Mouse (Mus musculus): Measurements from ENCODE around the gene Mettl6.
"Not testable (repeated sequence)": the region's sequence is repeated elsewhere in the genome, so short reads cannot be mapped to it uniquely, and the experiment has no call there.

Mettl6 gene

DNA sequence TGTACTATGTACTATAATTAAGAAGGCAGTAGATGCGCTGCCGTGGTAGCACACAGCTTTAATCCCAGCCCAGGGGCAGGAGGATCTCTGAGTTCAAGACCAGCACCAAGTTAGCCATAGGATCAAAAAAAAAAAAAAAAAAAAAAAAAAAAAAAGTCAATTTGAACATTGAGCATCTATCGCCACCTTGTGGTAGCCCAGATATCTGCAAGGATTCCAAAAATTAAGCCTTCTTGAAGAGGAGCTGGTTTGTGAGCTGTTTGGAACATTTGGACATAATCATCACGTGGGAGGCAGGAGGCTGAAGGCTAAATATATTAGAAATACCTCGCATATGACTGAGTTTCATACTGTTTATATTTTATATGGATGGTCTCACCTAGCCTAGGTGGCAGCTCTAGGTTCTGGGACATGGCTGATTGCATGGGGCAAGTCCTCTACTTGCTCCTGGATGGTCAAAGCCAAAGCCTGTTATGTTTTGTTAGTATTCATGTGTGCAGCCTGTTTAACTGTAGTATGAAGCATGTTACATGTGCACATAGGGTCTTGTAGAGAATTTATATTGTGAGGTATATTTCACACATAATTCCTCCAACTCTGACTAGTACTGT, 22.3 kb downstream of the Mettl6 start:
- peak; percentile 54 for DNase-seq (ENCODE audit: low read depth, low spot score)

DNA sequence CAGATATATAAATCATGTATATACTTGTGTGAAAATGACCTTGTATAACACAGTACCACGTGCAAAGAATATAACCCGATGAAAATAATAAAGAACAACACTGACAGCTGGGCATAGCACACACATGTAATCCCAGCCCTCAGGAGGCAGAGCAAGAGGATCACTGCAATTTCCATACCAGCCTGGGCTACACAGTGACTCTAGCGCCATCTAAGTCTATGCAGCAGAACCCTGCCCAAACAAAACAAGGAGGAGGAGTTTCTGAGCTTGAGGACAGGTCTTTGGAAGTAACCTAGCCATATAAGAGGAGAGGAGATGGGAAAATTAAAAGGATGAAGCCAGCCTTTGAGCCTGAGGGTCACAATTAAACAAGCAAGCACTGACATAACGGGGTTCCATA, 25.1 kb downstream of the Mettl6 start:
- DNase-seq (ENCODE audit: low read depth, low spot score): no peak

GRCm38 (mm10) chr14:31464176-31464575, 30.7 kb downstream of the Mettl6 start:
- no peak for DNase-seq (ENCODE audit: low read depth, low spot score)

- no peak for DNase-seq (ENCODE audit: low read depth, low spot score)
Measured at GRCm38 (mm10) chr14:31462886-31463285, 32.0 kb downstream of the Mettl6 start.

- not testable (repeated sequence) for DNase-seq (ENCODE audit: low read depth, low spot score)
Measured at GRCm38 (mm10) chr14:31462226-31462625, 32.6 kb downstream of the Mettl6 start.

GRCm38 (mm10) chr14:31458006-31458405, 36.8 kb downstream of the Mettl6 start:
- DNase-seq (ENCODE audit: low read depth, low spot score): no peak

GRCm38 (mm10) chr14:31456064-31456721, 38.6 kb downstream of the Mettl6 start:
- no peak for DNase-seq (ENCODE audit: low read depth, low spot score)

GRCm38 (mm10) chr14:31454849-31455566, 39.8 kb downstream of the Mettl6 start:
- no peak for DNase-seq (ENCODE audit: low read depth, low spot score)

DNA sequence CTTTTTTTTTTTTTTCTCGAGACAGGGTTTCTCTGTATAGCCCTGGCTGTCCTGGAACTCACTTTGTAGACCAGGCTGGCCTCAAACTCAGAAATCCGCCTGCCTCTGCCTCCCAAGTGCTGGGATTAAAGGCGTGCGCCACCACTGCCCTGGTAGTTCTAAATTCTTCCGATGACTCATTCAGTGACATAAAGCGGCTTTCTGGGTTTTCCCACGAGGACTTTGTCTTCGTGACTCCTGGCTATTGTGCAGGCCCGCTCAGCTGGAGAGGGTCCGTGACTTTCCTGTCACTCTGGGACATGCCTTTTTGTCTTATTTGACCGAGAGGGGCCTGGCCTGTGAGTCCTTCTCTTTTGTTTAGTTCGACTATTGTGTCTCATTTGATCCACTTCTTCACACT, 40.9 kb downstream of the Mettl6 start:
- not testable (repeated sequence) for DNase-seq (ENCODE audit: low read depth, low spot score)

- DNase-seq (ENCODE audit: low read depth, low spot score): no peak
Measured at GRCm38 (mm10) chr14:31448994-31449393, 45.8 kb downstream of the Mettl6 start.

DNA sequence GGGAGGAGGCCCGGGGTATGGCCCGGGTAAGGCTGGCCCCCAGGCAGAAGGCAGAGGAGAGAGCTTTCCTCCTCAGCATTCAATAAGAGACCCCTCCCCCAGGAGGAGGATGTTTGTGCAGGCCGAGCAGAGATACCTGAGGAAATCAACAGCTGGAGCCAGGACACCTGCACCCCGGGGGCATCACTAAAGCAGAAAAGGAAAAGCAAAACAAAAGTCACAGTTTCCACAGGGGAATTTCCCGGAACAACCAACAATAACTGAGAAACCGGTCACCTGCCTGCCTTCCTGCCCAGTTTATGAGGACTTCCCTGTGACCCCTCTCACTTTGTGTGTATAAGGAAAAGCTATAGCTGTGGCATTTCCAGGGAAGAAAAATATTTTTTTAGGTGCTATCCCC, 51.2 kb downstream of the Mettl6 start:
- no peak for DNase-seq (ENCODE audit: low read depth, low spot score)

DNA sequence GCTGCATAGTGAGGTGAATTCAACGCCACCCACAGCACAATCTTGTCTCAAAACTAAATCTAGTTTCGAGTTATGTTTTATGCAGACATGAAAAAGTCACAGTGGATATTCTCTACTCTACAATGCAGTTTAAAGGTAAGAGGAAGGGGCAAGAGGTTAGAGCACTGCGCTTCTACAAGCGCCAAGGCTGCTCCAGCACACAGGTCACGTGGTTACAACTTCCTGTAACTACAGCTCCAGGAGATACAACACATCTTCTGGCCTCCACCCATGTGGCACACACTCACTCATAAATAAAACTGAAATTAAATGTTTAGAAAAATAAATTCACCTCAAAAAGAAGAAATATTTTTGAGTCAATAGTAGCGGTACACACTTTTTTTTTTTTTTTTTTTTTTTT, 54.1 kb downstream of the Mettl6 start:
- no peak for DNase-seq (ENCODE audit: low read depth, low spot score)

DNA sequence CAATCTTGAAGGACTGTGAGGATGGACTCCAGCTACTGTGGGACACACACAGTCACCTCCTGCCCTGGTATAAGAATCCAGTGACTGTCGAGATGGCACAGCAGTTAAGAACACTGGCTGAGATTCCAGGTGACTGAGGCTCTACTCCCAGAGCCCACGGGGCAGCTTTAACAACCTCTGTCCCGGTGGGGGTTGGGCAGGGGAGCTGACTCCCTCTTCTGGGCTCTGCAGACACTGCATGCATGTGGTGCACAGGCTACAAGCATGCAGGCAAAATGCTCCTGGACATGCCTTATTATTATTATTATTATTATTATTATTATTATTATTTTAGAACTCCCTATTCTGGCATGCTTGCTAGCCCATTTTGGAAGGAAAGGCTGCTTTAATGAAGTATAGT, 54.6 kb downstream of the Mettl6 start:
- no peak for DNase-seq (ENCODE audit: low read depth, low spot score)

- DNase-seq (ENCODE audit: low read depth, low spot score): no peak
Measured at GRCm38 (mm10) chr14:31439279-31439678, 55.6 kb downstream of the Mettl6 start.

DNA sequence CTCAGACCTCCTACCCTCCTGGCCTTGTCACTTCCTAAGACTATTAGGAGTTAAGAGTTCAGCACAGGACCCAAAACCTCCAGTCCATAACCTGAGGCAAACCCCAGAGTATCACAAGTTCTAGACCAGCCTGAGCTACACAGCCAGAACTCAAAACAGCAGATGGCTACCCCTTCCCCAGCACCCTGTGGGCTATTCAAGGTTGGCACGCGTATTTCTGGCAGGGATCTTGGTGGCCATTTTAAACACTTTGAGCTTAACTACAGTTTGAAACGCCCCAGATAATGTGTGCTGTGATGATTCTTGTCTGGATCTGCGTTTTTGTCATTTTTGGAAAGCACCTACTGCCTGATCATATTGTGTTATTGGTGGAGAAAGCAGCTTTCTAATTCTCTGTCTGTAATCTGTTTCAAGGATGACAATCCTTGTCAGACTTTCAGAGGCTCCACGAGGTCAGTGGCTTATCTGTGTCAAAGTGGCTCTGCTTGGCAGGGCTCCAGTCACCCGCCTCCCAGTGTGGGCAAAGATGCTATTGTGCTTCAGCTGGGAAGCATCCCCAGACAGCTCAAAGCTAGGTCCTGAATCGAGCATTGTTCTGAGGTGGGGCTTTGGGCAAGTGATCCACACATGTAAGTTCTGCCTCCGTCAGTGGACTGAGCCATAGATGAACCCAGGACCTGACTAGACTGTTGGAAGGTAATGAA, 56.9 kb downstream of the Mettl6 start:
- DNase-seq (ENCODE audit: low read depth, low spot score): no peak

DNA sequence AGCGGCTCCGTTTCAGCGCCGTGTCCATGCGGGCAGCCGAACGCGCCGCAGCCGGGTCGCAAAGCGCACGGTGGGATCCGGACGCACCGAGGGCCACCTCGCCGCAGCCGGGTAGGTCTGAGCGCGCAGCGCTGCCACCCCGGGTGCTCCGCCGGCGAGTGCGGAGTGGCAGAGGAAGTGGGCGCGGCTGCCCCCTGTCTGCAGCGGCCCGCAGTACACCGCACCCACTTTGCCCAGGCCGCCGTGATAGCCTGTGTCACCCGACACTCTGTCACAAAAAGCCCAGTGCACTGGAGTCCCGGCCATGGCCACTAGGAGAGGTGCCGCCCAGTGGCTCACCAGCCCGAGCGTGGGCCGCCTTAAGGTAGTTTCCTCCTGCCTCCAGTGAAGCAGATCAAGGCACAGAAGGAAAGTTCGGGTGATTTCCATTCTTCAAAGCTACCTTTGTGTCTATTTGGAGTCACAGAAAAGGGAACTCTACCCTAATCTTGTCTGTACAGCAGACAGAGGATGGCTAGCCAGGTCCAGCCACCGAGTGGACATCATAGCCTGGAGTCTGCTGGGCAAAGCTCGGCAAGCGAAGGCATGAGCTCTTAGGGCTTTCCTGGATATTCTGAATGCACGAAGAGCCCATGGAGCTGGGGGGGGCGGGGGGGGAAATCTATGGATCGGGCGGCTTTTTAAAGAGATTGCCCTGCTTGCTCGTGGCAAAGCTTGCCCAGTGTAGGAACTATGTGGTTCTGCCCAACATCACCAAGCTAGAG, 58.7 kb downstream of the Mettl6 start, which contains the start of gene Sh3bp5:
TSS of gene Sh3bp5 (minus strand) at position 149 of the 764 bp plus-strand sequence.
- DNase-seq (ENCODE audit: low read depth, low spot score): peak; percentile 81

DNA sequence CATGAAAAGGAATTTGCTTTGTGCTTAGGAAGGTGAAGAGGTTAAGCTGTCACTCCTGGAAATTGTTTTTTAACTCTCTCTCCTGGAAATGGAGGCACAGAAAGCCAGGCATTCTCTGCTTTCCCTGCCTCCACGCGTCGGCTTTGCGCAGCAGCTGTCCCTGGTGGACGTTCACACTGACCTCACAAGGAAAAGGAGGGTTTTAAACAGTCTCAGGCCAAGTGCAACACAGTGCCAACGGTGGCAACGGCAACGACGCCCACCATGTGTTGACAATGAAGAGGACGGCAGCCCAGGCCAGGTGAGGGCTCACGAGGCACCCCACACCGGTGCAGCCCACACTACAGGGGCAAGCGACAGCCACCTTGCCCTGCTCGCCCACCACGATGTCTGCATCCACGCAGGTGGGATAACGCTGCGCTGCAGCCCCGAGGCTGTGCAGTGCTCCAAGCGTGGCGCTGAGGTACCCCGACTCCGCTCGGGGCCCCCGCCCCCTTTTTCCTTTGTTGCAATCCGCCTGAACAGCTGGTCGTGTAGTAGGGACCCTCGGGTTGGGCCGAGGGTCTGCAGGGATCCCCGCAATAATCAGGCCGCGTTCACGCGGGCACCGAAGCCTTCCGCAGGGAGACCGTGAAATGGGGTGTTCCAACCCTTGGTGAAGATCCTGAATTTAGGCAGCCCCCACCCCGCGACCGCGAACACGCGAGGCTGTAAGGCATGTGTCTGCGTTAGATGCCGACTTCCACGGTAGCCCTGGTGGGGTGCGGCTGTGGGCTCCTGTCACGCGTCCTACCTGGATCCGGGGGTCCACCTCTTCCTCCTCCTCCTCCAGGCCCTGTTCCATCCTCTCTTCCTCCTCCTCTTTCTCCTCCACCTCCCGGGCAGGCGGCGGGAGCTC, 59.6 kb downstream of the Mettl6 start:
- peak; percentile 37 for DNase-seq (ENCODE audit: low read depth, low spot score)

- no peak for DNase-seq (ENCODE audit: low read depth, low spot score)
Measured at GRCm38 (mm10) chr14:31434426-31434825, 60.4 kb downstream of the Mettl6 start.

DNA sequence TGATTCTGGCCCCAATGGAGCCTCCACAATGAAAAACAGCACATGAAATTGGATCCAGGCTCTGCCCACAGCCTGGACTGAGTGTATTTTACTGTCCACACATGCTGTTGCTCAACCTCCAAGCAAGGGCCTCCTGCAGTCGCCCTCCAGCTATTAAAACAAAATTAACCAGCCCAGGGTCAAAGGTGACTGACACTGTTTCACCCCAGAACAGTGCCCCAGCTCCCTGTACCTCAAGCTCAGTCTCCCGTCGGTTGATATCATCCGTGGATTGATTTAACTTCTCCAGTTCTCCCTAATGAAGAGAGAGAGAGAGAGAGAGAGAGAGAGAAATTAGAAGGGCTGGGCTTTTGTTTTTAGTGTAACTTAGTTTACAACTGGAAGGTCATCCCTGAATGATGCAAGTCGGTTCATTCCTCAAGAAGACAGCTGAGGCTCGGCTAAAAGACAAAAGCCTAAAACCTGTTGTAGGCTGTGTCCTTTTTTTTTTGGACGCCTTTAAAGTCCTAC, 60.9 kb downstream of the Mettl6 start:
- DNase-seq (ENCODE audit: low read depth, low spot score): peak; percentile 48

GRCm38 (mm10) chr14:31433126-31433525, 61.7 kb downstream of the Mettl6 start:
- no peak for DNase-seq (ENCODE audit: low read depth, low spot score)

Measured in embryo, embryonic 11.5 days (tissue).